Mouse (Mus musculus) testis, adult 2 months (tissue): ENCODE measurements around the gene Acvr2a.

ENCODE experiments used
- CTCF ChIP-seq: fragments of 200-500 bp; IDR thresholded peaks from 2 replicates; pipeline ENCODE4 v1.5.1; 2012; ENCODE audit warnings: low read depth, mild to moderate bottlenecking, inconsistent platforms, low read length, moderate library complexity; ENCODE audit not compliant: control insufficient read depth, insufficient read depth, insufficient replicate concordance
- POLR2A ChIP-seq: fragments of 200-500 bp; IDR thresholded peaks from 2 replicates; pipeline ENCODE4 v1.6.1; 2012; ENCODE audit warnings: low read depth, mild to moderate bottlenecking, inconsistent platforms, low read length, moderate library complexity; ENCODE audit not compliant: control insufficient read depth

DNA sequence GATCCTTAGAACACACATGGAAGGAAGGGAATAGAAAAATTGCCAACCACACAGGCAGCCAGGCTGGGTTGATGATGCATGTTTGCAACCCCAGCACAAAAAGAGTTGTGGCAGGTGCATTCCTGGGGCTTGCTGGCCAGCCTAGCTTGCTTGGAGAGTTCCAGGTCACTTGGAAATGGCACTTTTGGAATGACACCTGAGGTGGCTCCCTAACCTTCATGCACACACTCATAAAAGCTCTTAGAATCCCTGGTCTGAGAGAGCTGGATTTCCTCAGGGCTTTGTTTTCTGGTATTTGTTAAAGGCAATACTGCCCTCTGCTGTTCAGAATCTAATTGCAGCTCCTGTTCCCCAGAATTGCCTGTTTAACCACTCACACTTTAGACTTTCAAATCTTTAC lies 72.0 kb downstream of the Acvr2a start:
- TF ChIP-seq POLR2A (no peak), CTCF (no peak)
